Mouse (Mus musculus) inflammation-experienced regulatory T-cells, adult 6 months (primary cell): ENCODE results near the gene Slc25a36. TPM values are rescaled to one million over a fixed set of nuclear protein-coding genes. Genes with fewer than 3 reads are reported as not detected.

Experiments
- ATAC-seq: one replicate; pipeline ENCODE4 v1.8.0; 2017
- polyA plus RNA-seq, 3 experiments: library from polyadenylated mRNA; unstranded; fragments of 100-300 nt; shearing (Covaris generic); gene quantifications; one replicate each; pipeline ENCODE4 v1.2.1; 2017

The Slc25a36 gene
- polyA plus RNA-seq, 3 experiments from 2014 or later: 50.7 to 93.2 (median 65.7) TPM

DNA sequence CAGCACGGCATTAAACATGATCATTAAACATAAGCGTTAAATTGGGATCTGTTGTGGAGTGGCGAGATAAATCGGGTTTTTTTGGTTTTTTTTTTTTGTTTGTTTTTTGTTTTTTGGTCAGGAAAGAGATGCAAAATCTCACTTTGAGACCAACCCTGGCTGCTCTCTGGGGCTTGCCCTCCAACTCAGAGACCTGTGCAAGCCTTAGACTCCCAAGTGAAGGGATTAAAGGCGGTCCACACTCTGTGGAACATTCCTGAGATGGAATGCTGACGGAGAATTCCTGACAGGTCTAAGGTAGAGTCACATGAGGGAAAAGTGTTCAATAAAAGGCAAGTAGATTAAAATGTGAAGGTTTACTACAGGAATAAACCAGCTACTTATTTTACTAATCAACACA, 549 bp upstream of the Slc25a36 start:
- ATAC-seq: no peak

DNA sequence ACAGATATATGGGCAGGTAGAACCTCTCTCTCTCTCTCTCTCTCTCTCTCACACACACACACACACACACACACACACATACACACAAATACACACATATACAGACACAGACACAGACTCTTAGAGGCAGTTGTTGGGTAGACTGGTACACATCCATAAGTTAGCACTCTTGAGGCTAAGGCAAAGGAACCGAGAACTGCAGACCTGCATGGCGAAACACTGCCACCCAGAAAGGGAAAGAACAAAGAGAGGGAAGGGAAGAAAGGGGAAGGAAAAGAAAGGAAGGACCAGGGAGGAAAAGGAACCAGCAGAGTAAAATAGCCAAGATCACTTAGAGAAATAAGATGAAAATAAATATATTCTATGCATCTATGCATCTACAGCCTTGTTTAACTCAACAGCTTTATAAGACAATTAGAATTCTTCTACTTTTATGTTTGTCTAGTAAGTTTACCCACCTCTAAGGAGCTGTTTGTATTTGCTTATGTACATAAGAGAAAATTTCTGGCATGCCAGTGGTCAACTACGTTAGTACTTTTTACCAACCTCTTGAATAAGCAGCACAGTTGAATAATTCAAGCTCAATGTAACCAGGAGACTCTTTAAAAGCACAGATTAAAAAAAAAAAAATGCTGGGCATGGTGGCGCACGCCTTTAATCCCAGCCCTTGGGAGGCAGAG, 4.3 kb downstream of the Slc25a36 start:
- ATAC-seq: no peak

DNA sequence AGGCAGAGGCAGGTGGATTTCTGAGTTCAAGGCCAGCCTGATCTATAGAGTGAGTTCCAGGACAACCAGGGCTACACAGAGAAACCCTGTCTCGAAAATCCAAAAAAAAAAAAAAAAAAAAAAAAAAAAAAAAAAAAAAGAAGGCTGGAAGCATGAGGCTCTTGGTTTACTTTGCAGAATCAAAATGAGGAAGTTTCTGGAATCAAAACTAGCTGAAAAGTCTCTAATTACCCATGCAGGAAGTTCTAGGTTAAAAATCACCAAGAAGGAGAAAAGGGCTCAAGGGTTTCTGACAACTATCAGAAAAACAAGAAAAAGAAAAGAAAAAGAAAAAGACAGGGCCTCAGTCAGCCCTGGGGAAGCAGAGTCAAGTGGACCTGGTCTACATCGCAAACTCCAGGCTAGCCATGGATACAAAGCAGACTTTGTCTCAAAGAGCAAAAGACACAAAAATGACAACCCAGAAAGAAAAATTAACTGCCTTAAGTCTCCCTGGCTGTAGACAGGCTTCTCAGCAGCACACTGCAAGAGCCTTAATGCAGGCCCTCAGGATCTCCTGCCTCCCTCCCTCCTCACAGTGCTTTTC, 5.5 kb downstream of the Slc25a36 start:
- no peak for ATAC-seq

DNA sequence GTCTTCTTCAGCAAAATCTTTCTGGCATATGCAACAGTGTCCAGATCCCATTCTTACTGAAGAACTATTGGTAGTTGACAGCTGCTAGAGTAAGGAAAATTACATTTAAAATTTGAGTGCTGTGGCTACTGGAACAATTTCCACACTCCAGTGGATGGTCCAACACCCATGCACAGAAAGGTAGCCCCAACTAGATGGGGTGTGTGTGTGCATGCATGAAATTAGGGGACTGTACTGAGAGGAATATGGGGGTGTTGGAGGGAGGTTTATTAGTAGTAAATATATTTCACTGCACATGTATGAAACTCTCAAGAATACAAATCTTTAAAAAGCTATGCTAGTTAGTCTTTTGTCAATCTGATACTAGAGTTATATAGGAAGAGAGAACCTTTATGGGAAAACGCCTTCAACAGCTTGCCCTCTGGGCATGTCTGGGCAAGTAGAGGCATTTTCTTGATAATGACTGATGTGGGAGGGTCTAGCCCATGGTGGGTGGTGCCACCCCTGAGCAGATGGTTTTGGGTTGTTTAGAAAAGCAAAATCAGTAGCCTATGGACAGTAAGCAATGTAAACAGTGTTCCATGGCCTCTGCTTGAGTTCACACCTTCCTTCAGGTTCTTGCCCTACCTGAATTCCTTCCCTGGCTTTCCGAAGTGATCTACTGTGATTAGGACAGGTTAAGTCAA, 7.4 kb downstream of the Slc25a36 start:
- ATAC-seq: no peak

DNA sequence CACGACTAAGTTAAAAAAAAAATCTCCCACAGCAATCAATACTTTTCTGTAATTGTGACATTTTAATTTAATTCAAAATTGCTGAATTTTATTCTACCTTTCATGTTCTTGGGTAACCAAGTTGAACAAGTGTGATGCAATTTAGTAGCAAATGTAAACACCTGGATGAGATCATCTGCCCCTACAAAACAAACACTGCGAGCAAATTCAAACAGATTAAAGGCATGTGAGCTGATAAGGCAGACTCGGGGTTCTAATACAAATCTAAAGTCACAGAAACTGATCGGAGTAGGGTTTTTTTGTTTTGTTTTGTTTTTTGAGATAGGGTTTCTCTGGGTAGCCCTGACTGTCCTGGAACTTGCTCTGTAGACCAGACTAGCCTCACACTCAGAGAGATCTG, 12.0 kb downstream of the Slc25a36 start:
- ATAC-seq: no peak

DNA sequence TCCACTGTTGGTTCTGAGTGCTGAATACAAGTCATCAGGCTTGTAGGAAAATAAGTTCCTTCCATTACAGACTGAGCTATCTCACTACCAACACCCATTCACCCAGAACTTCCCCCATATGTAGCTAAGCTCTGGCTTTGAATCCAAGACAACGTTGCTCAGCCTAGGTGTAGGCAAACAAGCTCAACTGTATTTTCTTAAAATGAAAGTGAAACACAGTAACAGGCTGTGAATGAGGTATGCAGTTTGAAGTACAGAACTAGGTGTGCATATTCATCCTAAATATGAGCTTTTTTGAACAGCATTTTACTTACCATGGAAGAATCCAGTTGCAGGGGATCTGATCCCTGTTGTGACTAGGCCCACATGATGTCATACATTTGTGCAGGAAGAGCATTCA, 14.8 kb downstream of the Slc25a36 start:
- peak; percentile 60 for ATAC-seq

DNA sequence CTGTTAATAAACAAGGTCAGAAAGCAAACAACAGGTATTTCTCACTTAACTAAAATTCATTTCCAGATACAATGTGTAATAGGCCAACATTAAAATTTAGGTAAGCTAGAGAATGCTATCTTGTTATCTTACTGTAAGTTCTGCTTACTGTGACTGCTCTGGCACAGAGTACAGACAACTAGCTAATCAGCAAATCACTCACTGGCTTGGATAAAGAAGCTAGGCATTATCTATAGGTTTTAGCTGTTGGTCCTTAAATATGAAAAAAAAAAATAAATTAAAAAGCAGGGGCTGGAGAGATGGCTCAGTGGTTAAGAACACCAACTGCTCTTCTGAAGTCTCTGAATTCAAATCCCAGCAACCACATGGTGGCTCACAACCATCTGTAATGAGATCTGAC, 23.1 kb downstream of the Slc25a36 start:
- ATAC-seq: no peak

DNA sequence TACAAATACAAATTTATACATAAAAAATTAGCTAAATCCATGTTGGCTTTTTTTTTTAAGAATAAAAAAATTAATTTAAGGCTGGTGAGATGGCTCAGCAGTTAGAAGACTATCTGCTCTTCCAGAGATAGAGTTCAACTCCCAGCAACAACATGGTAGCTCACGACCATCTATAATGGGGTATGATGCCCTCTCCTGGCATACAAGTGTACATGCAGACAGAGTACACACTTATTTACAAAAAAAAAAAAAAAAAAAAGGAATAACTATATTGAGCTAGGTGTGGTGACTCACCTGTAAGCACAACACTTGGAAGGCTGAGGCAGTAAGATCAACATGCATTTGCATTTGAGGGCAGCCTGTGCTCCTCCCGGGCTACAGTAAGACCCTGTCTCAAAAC, 26.3 kb downstream of the Slc25a36 start:
- no peak for ATAC-seq

DNA sequence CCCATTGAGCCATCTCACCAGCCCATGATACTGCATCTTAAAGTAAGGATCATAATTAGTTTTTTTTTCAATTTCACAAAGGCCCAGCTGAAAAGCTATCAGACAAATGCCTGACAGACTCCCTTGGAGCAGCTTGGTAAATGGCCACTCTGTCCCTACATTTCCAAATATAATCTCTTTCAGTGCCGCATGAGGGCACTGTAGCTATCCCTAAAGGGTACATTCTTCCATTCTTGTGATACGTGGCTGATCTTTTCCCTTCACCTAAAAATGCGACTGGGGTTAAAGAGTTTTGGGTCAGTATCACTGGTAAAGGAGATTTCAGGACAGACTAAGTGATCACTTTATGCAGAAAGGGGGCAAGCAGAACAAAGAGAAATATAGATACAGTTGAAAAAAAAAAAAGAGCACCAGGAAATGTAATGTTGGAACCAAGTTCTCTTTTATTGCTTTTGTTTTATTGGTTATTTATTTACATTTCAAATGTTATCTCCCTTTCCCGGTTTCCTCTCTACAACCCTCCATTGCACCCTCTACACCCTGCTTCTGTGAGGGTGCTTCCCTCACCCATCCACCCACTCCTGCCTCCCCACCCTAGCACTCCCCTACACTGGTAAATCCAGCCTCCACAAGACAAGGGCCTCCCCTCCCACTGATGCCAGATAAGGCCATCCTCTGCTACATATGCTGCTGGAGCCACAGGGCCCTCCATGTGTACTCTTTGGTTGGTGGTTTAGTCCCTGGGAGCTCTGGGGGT, 29.7 kb downstream of the Slc25a36 start:
- ATAC-seq: no peak

DNA sequence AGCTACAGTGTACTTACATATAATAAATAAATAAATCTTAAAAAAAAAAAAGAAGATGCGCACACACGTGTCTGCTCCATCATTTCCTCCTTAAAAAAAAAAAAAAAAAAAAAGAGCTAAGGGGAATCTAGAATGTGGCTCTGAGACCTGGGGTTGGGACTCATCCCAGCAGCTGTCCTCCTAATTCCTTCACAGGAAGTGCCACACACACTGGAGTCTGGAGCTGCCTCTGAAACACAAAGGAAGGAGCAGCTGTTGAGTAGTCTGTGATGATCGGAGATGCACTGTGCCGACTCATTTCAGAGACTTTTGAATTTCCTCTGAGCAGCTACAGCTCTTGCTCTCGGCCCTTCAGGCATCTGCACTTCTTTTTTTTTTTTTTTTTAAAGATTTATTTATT, 41.0 kb downstream of the Slc25a36 start:
- no peak for ATAC-seq

DNA sequence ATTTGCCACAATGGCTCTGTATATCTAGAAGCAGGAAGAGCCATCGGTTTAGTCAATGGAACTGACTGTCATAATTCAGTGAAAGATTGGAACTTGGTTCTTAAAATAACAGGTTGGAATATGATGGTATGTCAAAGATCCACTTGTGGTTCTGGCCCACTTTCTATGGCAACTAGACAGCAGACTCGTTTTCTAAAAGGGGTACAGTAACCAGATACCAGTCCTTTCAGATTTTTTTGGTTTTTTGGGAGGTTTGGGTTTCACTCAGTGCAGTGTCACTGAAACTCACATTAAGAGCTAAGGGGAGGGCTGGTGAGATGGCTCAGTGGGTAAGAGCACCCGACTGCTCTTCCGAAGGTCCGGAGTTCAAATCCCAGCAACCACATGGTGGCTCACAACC, 41.5 kb downstream of the Slc25a36 start:
- ATAC-seq: no peak

DNA sequence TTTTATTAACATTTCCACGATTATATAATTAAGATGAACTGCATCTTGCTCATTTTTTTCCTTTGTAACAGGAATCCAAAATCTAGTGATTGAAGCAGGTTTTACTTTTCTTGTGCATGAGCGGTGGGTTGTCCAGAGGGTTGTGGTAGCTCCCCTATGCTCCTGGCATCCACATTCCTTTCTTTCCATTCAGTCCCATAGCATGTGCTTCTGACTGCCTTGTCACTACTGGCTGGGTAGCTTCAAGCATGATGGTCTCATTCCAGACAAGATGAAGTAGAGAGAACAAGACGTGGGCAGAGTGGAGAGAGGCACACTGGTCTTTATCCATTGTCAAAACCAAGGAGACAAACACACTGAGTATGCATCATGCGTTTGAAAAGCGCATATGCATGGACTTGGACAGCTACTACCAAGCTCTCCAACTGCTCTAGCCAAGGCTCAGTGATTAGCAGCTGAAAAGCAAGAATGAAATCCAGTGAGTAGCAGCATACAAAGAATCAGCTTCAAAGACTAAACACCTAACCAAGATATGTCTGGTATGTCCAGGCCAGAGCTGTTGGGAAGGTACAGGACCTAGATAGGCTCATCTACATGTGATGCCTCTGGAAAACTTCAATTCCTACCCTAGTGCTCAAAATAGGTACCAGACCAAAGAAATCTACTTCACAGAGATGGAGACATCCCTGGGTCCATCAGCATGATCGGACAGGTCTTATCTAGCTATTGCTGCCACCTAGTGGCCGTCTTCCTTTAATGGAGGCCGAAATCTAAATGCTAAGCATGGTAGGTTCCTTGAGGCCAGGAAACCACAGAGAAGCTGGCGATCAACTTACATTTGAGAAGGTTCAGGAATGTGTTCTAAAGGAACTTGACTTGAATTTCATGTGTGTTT, 42.5 kb downstream of the Slc25a36 start:
- ATAC-seq: peak; percentile 82

DNA sequence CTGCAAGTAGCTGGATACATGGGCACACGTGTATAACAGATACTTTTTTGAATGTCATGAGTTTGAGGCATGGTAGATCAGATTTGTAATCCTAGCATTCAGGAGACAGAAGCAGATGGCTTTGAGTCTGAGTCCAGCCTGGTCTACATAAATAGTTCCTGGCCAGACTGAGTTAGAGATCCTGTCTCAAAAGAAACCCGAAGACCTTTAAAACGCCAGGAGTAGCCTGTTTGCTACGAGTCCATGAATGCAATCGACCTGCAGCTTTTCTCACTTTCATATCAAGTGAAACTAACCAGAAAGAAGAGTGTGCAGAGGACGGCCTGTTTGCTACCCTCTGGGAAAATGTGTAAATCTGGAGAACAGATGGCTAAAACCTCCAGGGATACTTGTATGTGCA, 43.2 kb downstream of the Slc25a36 start:
- no peak for ATAC-seq

DNA sequence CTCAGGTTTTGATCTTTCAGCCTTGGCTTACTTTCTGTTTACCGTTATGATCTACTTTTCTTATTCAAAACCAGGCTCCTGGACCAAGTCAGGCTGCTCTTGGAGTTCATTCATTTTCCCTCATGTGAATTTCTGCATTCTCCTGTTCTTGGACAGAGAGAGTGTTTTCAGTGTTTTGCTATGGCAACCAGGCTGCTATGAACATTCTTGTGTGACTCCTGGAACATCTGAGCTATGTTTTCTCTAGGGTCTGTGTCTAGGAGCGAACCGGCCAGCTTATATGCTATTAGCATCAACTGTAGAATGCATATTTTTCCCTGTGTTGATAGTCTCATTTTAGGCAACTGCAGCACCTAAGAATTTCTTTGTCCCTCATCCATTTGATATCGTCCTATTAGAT, 45.1 kb downstream of the Slc25a36 start:
- ATAC-seq: no peak

DNA sequence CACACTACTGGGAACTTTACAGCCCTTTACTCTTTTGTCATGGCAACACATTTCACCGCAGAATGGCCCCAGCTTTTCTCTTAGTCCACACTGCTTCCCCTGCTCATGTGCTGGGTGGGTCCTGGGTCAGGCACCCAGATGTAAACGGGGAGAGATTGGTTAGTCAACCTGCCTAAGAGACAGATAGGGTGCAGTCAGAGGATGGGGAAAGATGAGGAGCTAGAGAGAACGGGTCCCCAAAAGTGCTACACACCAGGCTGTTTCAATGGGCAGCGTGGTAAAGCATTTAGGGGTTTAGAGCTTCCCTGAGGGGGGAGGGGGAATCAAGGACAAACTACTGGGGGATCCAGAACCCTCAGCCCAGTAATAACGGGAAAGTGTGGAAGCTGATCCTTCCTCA, 45.7 kb downstream of the Slc25a36 start:
- no peak for ATAC-seq

DNA sequence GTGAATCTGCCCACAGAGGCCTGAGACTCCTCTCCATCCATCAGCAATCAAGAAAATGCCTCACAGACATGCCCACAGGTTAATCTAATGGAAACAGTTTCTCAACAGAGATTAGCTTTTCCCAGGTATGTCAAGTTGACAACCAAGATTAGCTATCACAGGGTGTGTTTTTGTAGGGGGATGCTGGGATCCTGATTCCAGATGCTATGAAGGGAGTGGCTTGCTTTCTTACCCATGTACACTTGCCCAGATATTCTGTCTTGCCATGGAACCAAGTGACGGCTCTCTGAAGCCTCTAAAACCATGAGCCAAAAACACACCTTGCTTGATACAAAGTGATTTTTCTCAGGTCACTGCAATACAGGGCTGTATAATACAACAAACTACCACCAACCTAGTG, 46.8 kb downstream of the Slc25a36 start:
- ATAC-seq: no peak

DNA sequence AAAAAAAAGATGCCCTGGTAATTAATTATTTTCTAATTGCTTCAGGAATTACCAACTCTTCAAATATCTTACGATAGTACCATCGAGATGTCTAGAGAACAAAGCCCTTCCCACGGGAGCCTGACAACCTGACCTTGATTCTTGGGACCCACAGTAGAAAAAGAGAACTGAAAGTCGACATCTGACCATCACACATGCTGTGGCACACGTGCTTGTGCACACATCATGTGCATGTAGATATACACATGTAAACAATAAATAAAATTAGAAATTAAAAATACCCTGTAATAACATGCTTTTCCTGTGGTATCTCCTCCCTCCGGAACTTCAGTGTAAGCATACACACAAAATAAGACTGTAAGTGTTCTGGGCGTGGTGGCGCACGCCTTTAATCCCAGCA, 49.3 kb downstream of the Slc25a36 start:
- ATAC-seq: no peak

DNA sequence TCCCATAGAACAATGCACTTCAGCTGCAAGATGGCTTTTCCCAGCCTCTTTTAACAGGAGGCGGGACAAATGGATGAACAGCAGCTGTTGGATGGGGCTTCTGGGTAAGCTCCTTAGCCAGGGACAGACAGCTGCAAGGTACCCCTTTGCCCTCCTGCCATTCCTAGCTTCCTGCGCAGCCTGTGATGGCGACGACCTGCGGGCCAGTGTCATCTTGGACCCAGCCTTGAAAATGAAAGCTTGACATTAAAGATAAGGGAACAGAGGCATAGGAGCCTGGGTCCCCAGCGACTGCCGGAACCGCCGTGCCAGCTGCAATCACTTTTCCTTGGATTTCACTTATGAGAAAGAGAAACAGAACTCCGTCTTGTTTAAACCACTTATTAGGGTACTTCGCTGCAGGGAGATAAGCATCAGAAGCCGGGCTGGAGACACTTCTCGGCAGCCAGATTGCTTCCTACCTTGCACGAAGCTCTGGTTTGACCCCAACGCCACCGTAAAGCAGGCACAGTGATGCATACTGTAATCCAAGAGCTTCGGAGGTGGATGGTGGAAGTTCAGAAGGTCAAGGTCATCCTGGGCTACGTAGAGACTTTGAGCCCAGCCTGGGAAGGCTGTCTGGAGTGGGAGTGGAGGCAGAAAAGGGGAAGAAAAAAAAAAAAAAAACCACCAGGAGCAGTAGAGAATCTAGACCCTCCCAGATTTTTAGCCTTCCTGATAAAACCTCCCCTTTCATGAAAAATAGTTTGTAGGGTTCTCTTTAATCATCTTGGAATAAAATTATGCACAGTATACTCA, 54.2 kb downstream of the Slc25a36 start:
- no peak for ATAC-seq

DNA sequence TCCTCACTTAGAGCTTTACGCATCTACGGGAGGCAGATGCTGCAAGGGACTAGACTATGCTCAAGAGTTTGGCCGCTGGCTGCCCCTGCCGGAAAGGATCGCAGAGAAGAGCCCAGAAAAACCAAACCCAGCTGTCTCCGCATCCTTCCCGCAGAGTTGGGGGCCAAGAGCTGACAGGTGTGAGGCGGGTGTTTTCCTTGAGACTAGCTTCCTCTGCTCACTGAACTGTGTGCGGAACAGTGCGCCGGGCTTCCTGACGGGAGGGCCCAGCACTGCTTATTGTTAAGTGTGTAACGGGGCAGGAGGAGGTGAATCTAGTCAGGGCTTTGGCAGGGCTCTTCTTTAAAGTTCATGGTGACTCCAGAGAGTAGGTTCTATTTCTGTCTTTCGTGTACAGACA, 55.1 kb downstream of the Slc25a36 start:
- no peak for ATAC-seq

DNA sequence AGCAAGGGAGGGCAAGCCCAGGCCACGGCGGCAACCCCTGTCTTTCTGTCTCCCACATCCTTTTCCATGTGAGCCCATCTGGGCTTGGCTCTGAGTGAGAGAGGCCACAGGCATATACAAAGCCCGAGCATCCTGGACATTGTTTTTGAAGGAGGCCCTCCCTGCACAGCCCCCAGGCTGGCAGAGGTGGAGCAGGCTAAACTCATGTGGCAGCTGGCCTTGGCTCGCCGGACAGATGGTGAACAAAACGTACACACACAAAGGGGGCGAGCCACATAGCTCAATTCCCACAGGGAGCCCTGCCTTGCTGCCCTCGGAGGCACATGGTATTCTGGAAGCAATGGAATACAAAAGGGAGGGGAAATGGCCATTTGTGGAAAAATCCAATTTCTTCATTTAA, 59.8 kb downstream of the Slc25a36 start:
- ATAC-seq: no peak

DNA sequence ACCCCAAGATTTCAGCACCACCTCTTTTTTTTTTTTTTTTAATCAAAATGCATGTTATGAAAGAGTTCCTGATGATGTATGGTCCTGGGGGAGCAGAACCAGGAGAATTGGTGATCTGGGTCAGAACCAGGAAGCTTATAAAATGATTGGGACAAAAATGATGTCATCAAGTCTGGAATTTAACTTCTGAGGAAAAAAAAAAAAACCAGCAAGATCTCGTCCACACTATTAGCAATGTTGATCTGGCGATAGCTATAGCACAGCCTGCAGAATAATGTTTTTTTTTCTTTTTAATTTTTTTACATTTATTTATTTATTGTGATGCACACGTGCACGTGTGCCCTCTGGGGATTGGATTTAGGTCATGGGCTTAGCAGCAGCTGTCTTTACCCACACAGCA, 64.7 kb downstream of the Slc25a36 start:
- ATAC-seq: no peak

DNA sequence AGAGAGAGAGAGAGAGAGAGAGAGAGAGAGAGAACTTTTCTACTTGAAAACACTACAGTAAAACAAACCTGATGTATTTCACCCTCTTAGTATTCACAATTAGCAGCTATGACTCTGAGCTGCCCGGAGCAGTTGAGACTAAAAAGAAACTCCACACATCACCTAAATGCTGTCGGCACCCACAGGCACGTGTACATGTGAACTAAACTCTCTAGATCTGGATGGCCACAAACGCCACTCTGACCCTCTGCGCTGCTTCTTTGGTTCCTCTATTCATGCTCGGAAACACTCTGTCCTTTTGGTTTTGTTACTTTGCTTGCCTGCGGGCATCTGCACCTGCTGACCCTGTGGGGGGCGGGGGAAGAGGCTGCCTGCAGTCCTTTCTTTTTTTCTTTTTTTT, 69.3 kb downstream of the Slc25a36 start:
- no peak for ATAC-seq
